In genomic region chr6:142459017-142459678, GRCm38 (mm10) we compare ENCODE assay signal across 17 mouse cellular contexts. TPM values are rescaled to one million over a fixed set of nuclear protein-coding genes. Genes with fewer than 3 reads are reported as not detected.
DNase-seq lines count a peak whose midpoint lies in the region; ATAC-seq lines count a peak whose summit lies in the region.
"Had no signal": no experiment of that assay in that cellular context is flagged by ENCODE, and none has a peak within 500 bp of the region (broad histone marks: within the 10 kb centered on the region; RNA-seq: fewer than 3 reads in every experiment).

No protein-coding gene starts in this region.

- peak overlapping the region; percentile 36; the same call in 1 of the 2 replicates for H3K27ac ChIP-seq in midbrain, embryonic 11.5 days (ENCODE audit: low read depth, low read length)
- no peak overlapping the region for H3K27ac ChIP-seq in midbrain, embryonic 10.5 days (replicated peaks)
- no peak overlapping the region for H3K27ac ChIP-seq in intestine, embryonic 16.5 days (ENCODE audit: low read length)
- peak overlapping the region; percentile 52; the same call in 1 of the 2 replicates for H3K27ac ChIP-seq in midbrain, embryonic 14.5 days (replicated peaks; ENCODE audit: low read depth, low read length)
- H3K27ac ChIP-seq in stomach, embryonic 16.5 days (ENCODE audit: low read length): no peak overlapping the region
- H3K27ac ChIP-seq: forebrain, embryonic 13.5 days; heart, embryonic 15.5 days; lung, embryonic 15.5 days had no signal

- H3K27me3 ChIP-seq in midbrain, embryonic 11.5 days (ENCODE audit: control insufficient read depth, insufficient read depth, low read length): no peaks in the 10 kb centered on the region; the same call in 1 of the 2 replicates
- H3K27me3 ChIP-seq in midbrain, embryonic 10.5 days (ENCODE audit: low read depth, poor library complexity, severe bottlenecking): no peaks in the 10 kb centered on the region
- H3K27me3 ChIP-seq in intestine, embryonic 16.5 days (replicated peaks; ENCODE audit: control insufficient read depth, insufficient read depth, low read length): no peaks in the 10 kb centered on the region
- H3K27me3 ChIP-seq in midbrain, embryonic 14.5 days (ENCODE audit: control insufficient read depth, insufficient read depth, low read length): no peaks in the 10 kb centered on the region
- no peaks in the 10 kb centered on the region for H3K27me3 ChIP-seq in stomach, embryonic 16.5 days (ENCODE audit: control insufficient read depth, insufficient read depth, low read length)
- H3K27me3 ChIP-seq: forebrain, embryonic 13.5 days; heart, embryonic 15.5 days; lung, embryonic 15.5 days had no signal

- peaks cover 8% of the 10 kb centered on the region; the same call in 1 of the 2 replicates for H3K4me1 ChIP-seq in midbrain, embryonic 11.5 days (ENCODE audit: control insufficient read depth, insufficient read depth, low read length)
- H3K4me1 ChIP-seq in midbrain, embryonic 10.5 days: peaks cover 26% of the 10 kb centered on the region
- H3K4me1 ChIP-seq in intestine, embryonic 16.5 days (ENCODE audit: control insufficient read depth, insufficient read depth, low read length): no peaks in the 10 kb centered on the region
- peaks cover 6% of the 10 kb centered on the region; the same call in 1 of the 2 replicates for H3K4me1 ChIP-seq in midbrain, embryonic 14.5 days (ENCODE audit: control insufficient read depth, insufficient read depth, low read length)
- peaks cover 4% of the 10 kb centered on the region; the same call in 1 of the 2 replicates for H3K4me1 ChIP-seq in stomach, embryonic 16.5 days (ENCODE audit: control insufficient read depth, insufficient read depth, low read length)
- H3K4me1 ChIP-seq: heart, embryonic 15.5 days; lung, embryonic 15.5 days had no signal

- 71% methylated on average over 14 of the region's 14 CpGs for WGBS in midbrain, embryonic 11.5 days
- WGBS in midbrain, embryonic 10.5 days: 75% methylated on average over 14 of the region's 14 CpGs
- WGBS in intestine, embryonic 16.5 days: 56% methylated on average over 14 of the region's 14 CpGs
- WGBS in midbrain, embryonic 14.5 days: 58% methylated on average over 14 of the region's 14 CpGs
- WGBS in stomach, embryonic 16.5 days: 56% methylated on average over 14 of the region's 14 CpGs

- no peak overlapping the region for H3K4me3 ChIP-seq in midbrain, embryonic 11.5 days (ENCODE audit: low read depth, low read length)
- H3K4me3 ChIP-seq in midbrain, embryonic 10.5 days: no peak overlapping the region
- H3K4me3 ChIP-seq in intestine, embryonic 16.5 days (ENCODE audit: low read length): no peak overlapping the region
- H3K4me3 ChIP-seq in midbrain, embryonic 14.5 days (replicated peaks; ENCODE audit: low read depth, low read length): no peak overlapping the region
- no peak overlapping the region for H3K4me3 ChIP-seq in stomach, embryonic 16.5 days (replicated peaks; ENCODE audit: low read length)
- H3K4me3 ChIP-seq: forebrain, embryonic 13.5 days; heart, embryonic 15.5 days; lung, embryonic 15.5 days had no signal

- ATAC-seq in midbrain, embryonic 11.5 days (ENCODE audit: low FRiP score): peak; percentile 62
- 0 out of 2 replicates have a peak, but pooled peaks have one; percentile 23 for ATAC-seq in intestine, embryonic 16.5 days
- peak; percentile 41; the same call in 1 of the 2 replicates for ATAC-seq in midbrain, embryonic 14.5 days (ENCODE audit: low FRiP score, low TSS enrichment)
- ATAC-seq in stomach, embryonic 16.5 days (ENCODE audit: insufficient read depth, low FRiP score): peak; percentile 71
- ATAC-seq: forebrain, embryonic 13.5 days had no signal

- no peak for DNase-seq in midbrain, embryonic 11.5 days (ENCODE audit: low spot score, missing footprints)
- no peak for DNase-seq in midbrain, embryonic 10.5 days (ENCODE audit: low spot score)
- DNase-seq in midbrain, embryonic 14.5 days: peak; percentile 67
- no peak for DNase-seq in spleen, adult 18-20 months
- DNase-seq in right cerebral cortex, postnatal 10 days (ENCODE audit: low spot score in 2 of 2): no peak
- DNase-seq in cerebellum, postnatal 10 days: no peak
- DNase-seq: B cell, adult 2 months; cerebellum, adult 8-10 months; gastrocnemius, postnatal 25 days; kidney, adult 11 months had no signal

- no peaks in the 10 kb centered on the region for H3K9me3 ChIP-seq in midbrain, embryonic 11.5 days (ENCODE audit: control insufficient read depth, low read length)
- H3K9me3 ChIP-seq in midbrain, embryonic 10.5 days (replicated peaks): no peaks in the 10 kb centered on the region
- H3K9me3 ChIP-seq in intestine, embryonic 16.5 days (ENCODE audit: control insufficient read depth, low read length): no peaks in the 10 kb centered on the region
- H3K9me3 ChIP-seq in midbrain, embryonic 14.5 days (ENCODE audit: control insufficient read depth, low read length): no peaks in the 10 kb centered on the region
- no peaks in the 10 kb centered on the region for H3K9me3 ChIP-seq in stomach, embryonic 16.5 days (replicated peaks; ENCODE audit: control insufficient read depth, low read length)
- H3K9me3 ChIP-seq: forebrain, embryonic 13.5 days; G1E; heart, embryonic 15.5 days; lung, embryonic 15.5 days had no signal

- no peak overlapping the region for H3K4me2 ChIP-seq in midbrain, embryonic 11.5 days
- H3K4me2 ChIP-seq in intestine, embryonic 16.5 days (ENCODE audit: low read depth, low read length): no peak overlapping the region
- peak overlapping the region; percentile 27; the same call in 1 of the 2 replicates for H3K4me2 ChIP-seq in midbrain, embryonic 14.5 days (ENCODE audit: low read length)
- 0 out of 2 replicates have a peak overlapping the region, but pooled peaks have one; percentile 6 for H3K4me2 ChIP-seq in stomach, embryonic 16.5 days (ENCODE audit: low read depth, low read length)
- H3K4me2 ChIP-seq: forebrain, embryonic 13.5 days; heart, embryonic 15.5 days; lung, embryonic 15.5 days had no signal

- no peaks in the 10 kb centered on the region for H3K36me3 ChIP-seq in midbrain, embryonic 11.5 days (ENCODE audit: control insufficient read depth, insufficient read depth, low read length)
- H3K36me3 ChIP-seq in midbrain, embryonic 10.5 days: no peaks in the 10 kb centered on the region
- H3K36me3 ChIP-seq in intestine, embryonic 16.5 days (ENCODE audit: control insufficient read depth, insufficient read depth, low read length): no peaks in the 10 kb centered on the region
- H3K36me3 ChIP-seq in midbrain, embryonic 14.5 days (ENCODE audit: control insufficient read depth, insufficient read depth, low read length): no peaks in the 10 kb centered on the region
- no peaks in the 10 kb centered on the region for H3K36me3 ChIP-seq in stomach, embryonic 16.5 days (ENCODE audit: control insufficient read depth, insufficient read depth, low read length)
- H3K36me3 ChIP-seq: G1E; heart, embryonic 15.5 days; lung, embryonic 15.5 days had no signal

- no peak overlapping the region for H3K9ac ChIP-seq in midbrain, embryonic 11.5 days (ENCODE audit: low read length)
- H3K9ac ChIP-seq in intestine, embryonic 16.5 days (ENCODE audit: low read depth, low read length): no peak overlapping the region
- H3K9ac ChIP-seq in midbrain, embryonic 14.5 days (replicated peaks; ENCODE audit: low read length): no peak overlapping the region
- no peak overlapping the region for H3K9ac ChIP-seq in stomach, embryonic 16.5 days (ENCODE audit: low read length)
- H3K9ac ChIP-seq: forebrain, embryonic 13.5 days; heart, embryonic 15.5 days; lung, embryonic 15.5 days had no signal

RNA-seq across cellular contexts. Expression of gene Gys2, which starts 13.8 kb away (rescaled TPM):
- 0.12 and 0.14 TPM in 2 replicates for polyA plus RNA-seq in midbrain, embryonic 11.5 days (2014; fragmentation: Nextera tagmentation; extraction: Ambion mirVana)
- polyA plus RNA-seq in midbrain, embryonic 10.5 days (2016; fragmentation: Nextera tagmentation; extraction: Ambion mirVana): 0.07 and 0.11 TPM in 2 replicates
- 0.69 and 1.7 TPM in 2 replicates for polyA plus RNA-seq in intestine, embryonic 16.5 days (2015; fragmentation: Nextera tagmentation; extraction: Ambion mirVana)
- not detected in 2 replicates for polyA plus RNA-seq in midbrain, embryonic 14.5 days (2014; fragmentation: Nextera tagmentation; extraction: Ambion mirVana)
- 2.7 and 3.4 TPM in 2 replicates for polyA plus RNA-seq in stomach, embryonic 16.5 days (2015; fragmentation: Nextera tagmentation; extraction: Ambion mirVana)
- polyA plus RNA-seq: embryonic facial prominence, embryonic 11.5 days; forebrain, embryonic 13.5 days; G1E; heart, embryonic 15.5 days had no signal

RNA-seq across cellular contexts. Expression of gene Spx, which starts 45.9 kb away (rescaled TPM):
- 2.1 and 2.4 TPM in 2 replicates for polyA plus RNA-seq in midbrain, embryonic 11.5 days (2014; fragmentation: Nextera tagmentation; extraction: Ambion mirVana)
- polyA plus RNA-seq in midbrain, embryonic 10.5 days (2016; fragmentation: Nextera tagmentation; extraction: Ambion mirVana): 0.79 and 1.6 TPM in 2 replicates
- polyA plus RNA-seq in intestine, embryonic 16.5 days (2015; fragmentation: Nextera tagmentation; extraction: Ambion mirVana): 0.18 and 0.40 TPM in 2 replicates
- 9.8 and 10.0 TPM in 2 replicates for polyA plus RNA-seq in midbrain, embryonic 14.5 days (2014; fragmentation: Nextera tagmentation; extraction: Ambion mirVana)
- 0.41 and 0.67 TPM in 2 replicates for polyA plus RNA-seq in stomach, embryonic 16.5 days (2015; fragmentation: Nextera tagmentation; extraction: Ambion mirVana)
- polyA plus RNA-seq: G1E had no signal

RNA-seq across cellular contexts. Expression of gene Ldhb, which starts 48.6 kb away (rescaled TPM):
- 363 and 385 TPM in 2 replicates for polyA plus RNA-seq in midbrain, embryonic 11.5 days (2014; fragmentation: Nextera tagmentation; extraction: Ambion mirVana)
- polyA plus RNA-seq in midbrain, embryonic 10.5 days (2016; fragmentation: Nextera tagmentation; extraction: Ambion mirVana): 324 and 380 TPM in 2 replicates
- 80.5 and 93.6 TPM in 2 replicates for polyA plus RNA-seq in intestine, embryonic 16.5 days (2015; fragmentation: Nextera tagmentation; extraction: Ambion mirVana)
- 486 and 524 TPM in 2 replicates for polyA plus RNA-seq in midbrain, embryonic 14.5 days (2014; fragmentation: Nextera tagmentation; extraction: Ambion mirVana)
- 156 and 159 TPM in 2 replicates for polyA plus RNA-seq in stomach, embryonic 16.5 days (2015; fragmentation: Nextera tagmentation; extraction: Ambion mirVana)
- polyA plus RNA-seq: G1E had no signal

Comparison
In these comparisons a context has a peak if more than half of its experiments do, and no peak if none do; other contexts are left out.
1. H3K27ac ChIP-seq: peak in midbrain, embryonic 11.5 days (single experiment) and midbrain, embryonic 14.5 days (single experiment); none in midbrain, embryonic 10.5 days (single experiment), intestine, embryonic 16.5 days (single experiment) and stomach, embryonic 16.5 days (single experiment).
2. H3K4me2 ChIP-seq: peak in midbrain, embryonic 14.5 days (single experiment) and stomach, embryonic 16.5 days (single experiment); none in midbrain, embryonic 11.5 days (single experiment) and intestine, embryonic 16.5 days (single experiment).
3. Peak in every context shown above with its lines, with median percentiles within 50 percentile points of each other: ATAC-seq.